Mouse (Mus musculus): ENCODE data around the gene Fam102b. TPM values are rescaled to one million over a fixed set of nuclear protein-coding genes. Genes with fewer than 3 reads are reported as not detected.
A peak's percentile ranks its signal among the peaks of the same experiment; 100 is the strongest.

Gene Fam102b
- 11.7 and 12.0 TPM in 2 replicates for polyA plus RNA-seq (2016; fragmentation: Nextera tagmentation; extraction: Ambion mirVana)

DNA sequence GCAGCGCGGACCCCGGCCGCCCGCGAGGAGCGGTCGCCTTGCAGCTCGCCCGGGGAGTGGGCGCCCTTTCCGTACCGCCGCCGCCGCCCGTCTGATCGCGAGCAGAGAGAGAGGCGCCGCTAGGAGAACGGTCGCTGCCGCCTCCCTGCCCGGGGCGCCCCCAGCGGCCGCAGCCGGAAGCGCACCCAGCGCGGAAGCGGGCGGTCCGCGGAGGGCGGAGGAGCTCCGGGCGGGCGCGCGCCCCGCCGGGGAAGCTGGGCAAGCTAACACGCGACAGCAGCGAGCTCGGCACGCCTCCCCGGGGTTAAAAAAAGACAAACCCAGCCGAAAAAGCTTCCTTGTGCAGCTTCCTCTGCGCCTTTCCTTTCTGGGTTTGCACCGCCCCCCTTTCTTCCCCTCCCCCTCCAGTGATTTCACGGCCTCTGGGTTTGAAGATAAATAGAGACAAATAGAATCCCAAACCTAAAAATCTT lies at the start of gene Fam102b:
TSS of gene Fam102b (minus strand) at position 93 of the 473 bp plus-strand sequence.
- Histone ChIP-seq H3K9me3 (no peaks in the 10 kb centered on the region), H3K4me2 (replicated peaks) (peak within 1 kb of the TSS; percentile 76), H3K9ac (replicated peaks) (peak within 1 kb of the TSS; percentile 86), H3K4me1 (peaks cover 19% of the 10 kb centered on the region), H3K4me3 (peak within 1 kb of the TSS; percentile 73), H3K27ac (replicated peaks) (peak within 1 kb of the TSS; percentile 68), H3K27me3 (no peaks in the 10 kb centered on the region), H3K36me3 (no peaks in the 10 kb centered on the region)
- peak; percentile 84 for ATAC-seq (ENCODE audit: low FRiP score, low read depth)
- 0% methylated on average over 46 of the region's 54 CpGs for WGBS

DNA sequence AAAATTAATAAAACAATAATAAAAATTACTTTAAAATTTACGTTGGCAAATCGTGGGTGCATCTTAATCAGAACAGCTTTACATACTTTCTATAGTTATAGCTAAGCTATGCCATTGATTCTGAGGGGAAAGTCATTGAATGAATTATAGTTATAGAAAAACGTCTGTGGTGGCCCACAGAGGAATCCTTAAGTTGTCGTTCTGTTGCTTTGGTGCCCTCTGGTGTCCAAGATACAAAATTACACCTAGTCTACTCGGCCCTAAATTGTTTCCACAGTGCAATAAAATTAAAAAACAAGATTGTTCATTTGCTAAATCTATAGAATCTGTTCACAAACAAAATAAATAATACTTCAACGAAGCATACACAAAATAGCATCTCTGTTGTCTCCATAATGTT lies 35.6 kb upstream of the Fam102b start:
- WGBS: 4% methylated on average over 6 of the region's 6 CpGs
- Histone ChIP-seq H3K27ac (replicated peaks) (no peak overlapping the region), H3K4me3 (no peak overlapping the region), H3K4me2 (replicated peaks) (no peak overlapping the region), H3K9me3 (no peaks in the 10 kb centered on the region), H3K36me3 (no peaks in the 10 kb centered on the region), H3K4me1 (no peaks in the 10 kb centered on the region), H3K27me3 (no peaks in the 10 kb centered on the region), H3K9ac (replicated peaks) (no peak overlapping the region)
- ATAC-seq (ENCODE audit: low FRiP score, low read depth): peak; percentile 19; the same call in 1 of the 2 replicates

DNA sequence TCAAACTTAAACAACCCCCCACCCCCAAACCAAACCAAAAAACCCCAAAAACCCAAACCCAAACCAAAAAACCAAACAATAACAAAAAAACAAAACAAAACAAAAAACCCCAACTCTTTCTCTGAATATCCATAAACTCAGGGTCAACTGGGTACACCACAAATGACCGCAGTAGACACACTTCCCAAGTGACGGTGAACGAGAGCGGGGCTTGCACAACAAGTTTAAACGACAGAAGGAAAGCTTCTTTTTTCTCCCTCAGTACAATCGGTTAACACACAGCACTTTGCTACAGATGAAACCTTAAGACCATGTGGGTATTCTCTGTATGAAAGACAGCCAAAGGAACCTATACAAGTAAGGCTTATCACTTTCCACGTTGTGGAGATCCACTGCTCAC lies 35.0 kb upstream of the Fam102b start:
- Histone ChIP-seq H3K27me3 (no peaks in the 10 kb centered on the region), H3K4me2 (replicated peaks) (no peak overlapping the region), H3K4me1 (no peaks in the 10 kb centered on the region), H3K27ac (replicated peaks) (no peak overlapping the region), H3K4me3 (no peak overlapping the region), H3K36me3 (no peaks in the 10 kb centered on the region), H3K9me3 (no peaks in the 10 kb centered on the region), H3K9ac (replicated peaks) (no peak overlapping the region)
- 77% methylated on average over 7 of the region's 7 CpGs for WGBS
- ATAC-seq (ENCODE audit: low FRiP score, low read depth): no peak

DNA sequence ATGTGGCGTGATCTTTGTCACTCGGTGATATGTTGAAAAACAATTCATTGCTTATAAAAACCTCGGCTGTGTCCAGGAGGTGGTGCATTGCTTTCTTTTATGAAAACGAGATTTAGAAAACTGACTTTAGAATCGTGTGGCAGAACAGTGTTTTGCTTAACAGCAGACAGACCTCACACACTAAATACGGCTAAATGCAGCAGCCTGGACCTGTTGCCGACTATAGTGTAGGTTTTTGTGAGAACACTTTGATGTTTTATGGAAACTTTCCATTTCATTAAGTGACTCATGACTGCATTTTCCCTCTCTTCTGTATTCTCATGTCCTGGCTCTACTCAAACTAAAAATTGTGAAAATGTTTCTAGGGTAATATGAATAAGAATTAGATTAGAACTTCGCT lies 32.5 kb upstream of the Fam102b start:
- Histone ChIP-seq H3K4me3 (no peak overlapping the region), H3K4me2 (replicated peaks) (no peak overlapping the region), H3K4me1 (no peaks in the 10 kb centered on the region), H3K9me3 (no peaks in the 10 kb centered on the region), H3K36me3 (no peaks in the 10 kb centered on the region), H3K27ac (replicated peaks) (no peak overlapping the region), H3K27me3 (no peaks in the 10 kb centered on the region), H3K9ac (replicated peaks) (no peak overlapping the region)
- ATAC-seq (ENCODE audit: low FRiP score, low read depth): no peak
- WGBS: 74% methylated on average over 8 of the region's 8 CpGs

- no peak overlapping the region for H3K4me3 ChIP-seq
- WGBS: 86% methylated on average over 6 of the region's 6 CpGs
- ATAC-seq (ENCODE audit: low FRiP score, low read depth): no peak
- no peak overlapping the region for H3K4me2 ChIP-seq (replicated peaks)
- no peaks in the 10 kb centered on the region for H3K27me3 ChIP-seq
- no peaks in the 10 kb centered on the region for H3K9me3 ChIP-seq
- H3K4me1 ChIP-seq: no peaks in the 10 kb centered on the region
- no peaks in the 10 kb centered on the region for H3K36me3 ChIP-seq
- no peak overlapping the region for H3K27ac ChIP-seq (replicated peaks)
- no peak overlapping the region for H3K9ac ChIP-seq (replicated peaks)
Measured at GRCm38 (mm10) chr3:109051946-109052331, 24.5 kb upstream of the Fam102b start.

DNA sequence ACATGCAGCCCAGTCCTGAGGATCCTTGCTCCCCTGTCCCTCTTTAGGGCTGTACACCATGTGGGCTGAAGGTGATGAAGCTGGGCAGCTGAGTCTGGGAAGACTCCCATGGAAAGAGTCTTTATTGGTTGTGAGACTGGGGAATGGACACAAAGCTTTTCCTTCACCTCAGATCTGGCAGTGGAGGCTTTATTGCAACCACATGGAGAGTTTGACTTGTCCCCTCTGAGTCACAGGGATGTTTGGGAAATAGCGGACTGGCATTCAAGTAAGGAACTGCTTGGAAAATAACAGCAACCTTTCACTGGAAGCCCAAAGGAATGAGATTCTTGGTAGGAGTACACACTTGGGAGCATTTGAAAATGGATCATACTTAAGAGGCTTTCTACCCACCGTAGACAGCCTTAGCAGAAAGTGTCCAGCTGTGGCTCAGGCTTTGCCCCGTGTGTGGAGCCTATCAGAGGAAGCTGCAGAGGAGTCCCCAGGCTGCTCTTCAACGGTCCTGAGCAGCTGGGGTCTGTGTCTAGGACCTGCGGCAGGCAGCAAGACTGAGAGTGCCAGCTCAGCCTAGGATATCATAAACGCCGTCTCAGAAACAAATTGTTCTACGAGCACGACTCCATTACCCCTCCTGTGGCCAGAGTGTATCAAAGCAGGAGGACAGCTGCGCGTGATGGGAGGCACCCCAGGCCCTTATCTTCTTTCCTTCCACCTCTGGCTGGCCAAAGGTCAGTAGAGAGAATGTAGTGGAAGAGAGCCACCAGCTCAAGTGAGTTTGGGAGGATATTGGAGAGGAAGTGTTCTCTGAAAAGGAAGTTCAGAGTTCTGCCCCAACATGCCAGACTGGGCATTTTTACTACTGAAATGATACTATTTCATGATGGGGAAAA lies 23.9 kb upstream of the Fam102b start:
- Histone ChIP-seq H3K27ac (replicated peaks) (no peak overlapping the region), H3K4me1 (no peaks in the 10 kb centered on the region), H3K27me3 (no peaks in the 10 kb centered on the region), H3K9me3 (no peaks in the 10 kb centered on the region), H3K36me3 (no peaks in the 10 kb centered on the region), H3K9ac (replicated peaks) (no peak overlapping the region), H3K4me2 (replicated peaks) (no peak overlapping the region), H3K4me3 (no peak overlapping the region)
- no peak for ATAC-seq (ENCODE audit: low FRiP score, low read depth)
- WGBS: 69% methylated on average over 11 of the region's 11 CpGs

DNA sequence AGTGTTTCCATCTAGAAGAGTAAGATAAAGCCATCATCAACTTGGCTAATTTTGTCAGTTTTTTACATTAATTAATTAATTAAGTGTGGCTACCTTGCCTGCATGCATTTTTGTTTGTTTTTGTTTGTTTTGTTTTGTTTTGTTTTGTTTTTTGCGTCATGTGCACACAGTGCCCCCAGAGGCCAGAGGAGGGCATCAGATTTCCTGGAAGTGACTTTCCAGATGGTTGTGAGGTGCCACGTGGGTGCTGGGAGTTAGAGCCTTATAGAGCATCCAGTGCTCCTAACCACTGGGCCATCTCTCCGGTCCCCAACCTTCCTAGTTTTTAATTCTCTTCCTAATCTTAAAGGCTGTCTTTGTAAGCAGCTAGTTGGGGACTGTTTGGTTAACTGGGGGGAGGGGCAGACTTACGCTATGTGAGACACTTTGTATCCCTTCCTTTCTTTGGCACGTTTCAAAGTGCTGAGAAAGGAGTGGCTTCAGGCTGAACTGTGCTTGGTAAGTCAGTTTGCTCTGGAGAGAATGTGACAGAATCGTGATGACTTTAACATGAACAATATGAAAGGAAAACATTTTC lies 20.4 kb upstream of the Fam102b start:
- no peaks in the 10 kb centered on the region for H3K9me3 ChIP-seq
- H3K36me3 ChIP-seq: no peaks in the 10 kb centered on the region
- no peak overlapping the region for H3K27ac ChIP-seq (replicated peaks)
- no peak overlapping the region for H3K9ac ChIP-seq (replicated peaks)
- WGBS: 43% methylated on average over 6 of the region's 6 CpGs
- no peaks in the 10 kb centered on the region for H3K4me1 ChIP-seq
- no peak overlapping the region for H3K4me3 ChIP-seq
- no peak for ATAC-seq (ENCODE audit: low FRiP score, low read depth)
- H3K4me2 ChIP-seq (replicated peaks): no peak overlapping the region
- H3K27me3 ChIP-seq: no peaks in the 10 kb centered on the region

DNA sequence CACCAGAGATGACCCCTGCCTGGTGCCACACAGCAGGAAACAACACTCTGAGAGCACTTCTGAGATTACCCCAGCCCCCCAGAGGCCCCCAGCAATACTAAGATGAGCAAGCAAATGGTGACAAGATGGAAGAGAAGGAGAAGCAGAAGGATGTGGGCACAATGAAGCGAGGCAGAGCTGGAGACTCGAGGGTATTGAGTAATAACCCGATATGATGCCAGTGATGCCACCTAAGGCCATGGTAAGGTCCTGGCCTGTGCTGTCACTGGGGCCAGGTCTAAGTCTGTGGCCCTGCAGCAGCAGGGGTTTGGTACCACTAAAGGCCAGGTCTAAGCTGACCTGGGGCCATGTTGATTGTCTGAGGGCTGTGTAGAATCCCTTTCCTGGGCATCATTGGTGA lies 19.0 kb upstream of the Fam102b start:
- no peak overlapping the region for H3K27ac ChIP-seq (replicated peaks)

GRCm38 (mm10) chr3:109043395-109043794 lies 16.0 kb upstream of the Fam102b start:
- no peak overlapping the region for H3K4me3 ChIP-seq
- WGBS: 47% methylated on average over 7 of the region's 7 CpGs
- H3K4me2 ChIP-seq (replicated peaks): no peak overlapping the region
- H3K4me1 ChIP-seq: no peaks in the 10 kb centered on the region
- H3K27me3 ChIP-seq: no peaks in the 10 kb centered on the region
- no peak for ATAC-seq (ENCODE audit: low FRiP score, low read depth)
- no peak overlapping the region for H3K9ac ChIP-seq (replicated peaks)
- no peak overlapping the region for H3K27ac ChIP-seq (replicated peaks)
- no peaks in the 10 kb centered on the region for H3K36me3 ChIP-seq
- no peaks in the 10 kb centered on the region for H3K9me3 ChIP-seq

More for the DNA sequence above, 19.0 kb upstream of the Fam102b start:
- WGBS: 81% methylated on average over 3 of the region's 3 CpGs
- Histone ChIP-seq H3K4me1 (no peaks in the 10 kb centered on the region), H3K4me2 (replicated peaks) (no peak overlapping the region), H3K27me3 (no peaks in the 10 kb centered on the region), H3K9ac (replicated peaks) (no peak overlapping the region), H3K36me3 (no peaks in the 10 kb centered on the region), H3K4me3 (no peak overlapping the region), H3K9me3 (no peaks in the 10 kb centered on the region)
- ATAC-seq (ENCODE audit: low FRiP score, low read depth): no peak

- Histone ChIP-seq H3K9me3 (no peaks in the 10 kb centered on the region), H3K4me2 (replicated peaks) (no peak overlapping the region), H3K27ac (replicated peaks) (no peak overlapping the region), H3K4me3 (no peak overlapping the region), H3K36me3 (no peaks in the 10 kb centered on the region), H3K4me1 (no peaks in the 10 kb centered on the region), H3K27me3 (no peaks in the 10 kb centered on the region), H3K9ac (replicated peaks) (no peak overlapping the region)
- 93% methylated on average over 4 of the region's 4 CpGs for WGBS
- ATAC-seq (ENCODE audit: low FRiP score, low read depth): no peak
Measured at GRCm38 (mm10) chr3:109040908-109041307, 13.5 kb upstream of the Fam102b start.

- Histone ChIP-seq H3K9me3 (no peaks in the 10 kb centered on the region), H3K4me1 (peaks cover 4% of the 10 kb centered on the region), H3K9ac (replicated peaks) (no peak overlapping the region), H3K27ac (replicated peaks) (no peak overlapping the region), H3K4me2 (replicated peaks) (no peak overlapping the region), H3K27me3 (no peaks in the 10 kb centered on the region), H3K36me3 (no peaks in the 10 kb centered on the region), H3K4me3 (no peak overlapping the region)
- ATAC-seq (ENCODE audit: low FRiP score, low read depth): no peak
- WGBS: 87% methylated on average over 1 of the region's 1 CpGs
Measured at GRCm38 (mm10) chr3:109034411-109034810, 7.0 kb upstream of the Fam102b start.

DNA sequence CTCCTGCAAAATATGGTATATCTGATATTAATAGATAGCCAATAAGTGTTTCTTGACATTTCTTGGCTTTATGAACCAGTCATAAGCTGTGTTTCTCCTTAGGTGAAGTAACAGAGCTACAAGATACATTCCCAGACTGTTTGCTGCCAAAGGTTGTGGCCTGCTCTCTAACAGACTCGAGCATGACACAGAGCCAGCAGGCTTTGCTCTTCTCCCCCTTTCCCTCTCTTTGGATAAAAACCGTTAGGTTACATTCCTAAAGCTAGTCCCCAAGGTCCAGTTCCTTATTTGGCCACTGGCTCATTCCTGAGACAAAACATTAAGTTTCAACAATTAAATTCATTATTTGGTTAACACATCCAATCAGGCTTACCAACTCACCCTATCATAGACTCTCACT lies 4.9 kb upstream of the Fam102b start:
- no peaks in the 10 kb centered on the region for H3K27me3 ChIP-seq
- no peak overlapping the region for H3K4me2 ChIP-seq (replicated peaks)
- H3K9me3 ChIP-seq: no peaks in the 10 kb centered on the region
- 62% methylated on average over 2 of the region's 2 CpGs for WGBS
- H3K27ac ChIP-seq (replicated peaks): no peak overlapping the region
- H3K4me3 ChIP-seq: no peak overlapping the region
- H3K36me3 ChIP-seq: no peaks in the 10 kb centered on the region
- peaks cover 4% of the 10 kb centered on the region for H3K4me1 ChIP-seq
- no peak for ATAC-seq (ENCODE audit: low FRiP score, low read depth)
- H3K9ac ChIP-seq (replicated peaks): no peak overlapping the region

Measured in midbrain, embryonic 12.5 days (tissue).